Mouse (Mus musculus): ENCODE results near the gene Sync. TPM values are rescaled to one million over a fixed set of nuclear protein-coding genes. Genes with fewer than 3 reads are reported as not detected.

The Sync gene
- total and polyA plus RNA-seq, 3 experiments, result 0.31 to 0.43 TPM; not detected in 1

- Histone ChIP-seq H3K4me3 (ENCODE audit: control insufficient read depth in 1 of 2, insufficient read depth in 1 of 2, low read depth in 2 of 2, low read length in 2 of 2) (peak overlapping the region; percentile 44 to 80), H3K27me3 (ENCODE audit: control insufficient read depth in 1 of 2, insufficient read depth in 2 of 2, low read length in 2 of 2) (no peaks in the 10 kb centered on the region), H3K4me1 (ENCODE audit: control insufficient read depth in 1 of 2, insufficient read depth in 2 of 2, low read length in 2 of 2) (peaks cover 16 to 46% of the 10 kb centered on the region in 2 experiments), H3K27ac (ENCODE audit: control insufficient read depth, low read depth, low read length) (no peak overlapping the region), H3K9me3 (replicated peaks; ENCODE audit: insufficient read depth, low read length) (no peaks in the 10 kb centered on the region), H3K9ac (ENCODE audit: control insufficient read depth, low read depth, low read length, poor library complexity, severe bottlenecking) (peak overlapping the region; percentile 64), H3K79me2 (ENCODE audit: control insufficient read depth, insufficient read depth, low read length, poor library complexity) (no peaks in the 10 kb centered on the region), H3K36me3 (ENCODE audit: control insufficient read depth in 1 of 2, insufficient read depth in 2 of 2, low read length in 2 of 2) (peaks cover 0 to 7% of the 10 kb centered on the region in 2 experiments; a peak in 2 of 4 replicates)
- TF ChIP-seq JUND (IDR thresholded peaks at IDR 0.05; ENCODE audit: low read depth, low read length) (no peak), HCFC1 (IDR thresholded peaks at IDR 0.05; ENCODE audit: low read depth, low read length) (0 out of 2 replicates have a peak, but pooled peaks have one; percentile 19), POLR2AphosphoS2 (IDR thresholded peaks at IDR 0.05; ENCODE audit: low read length) (no peak)
- no peak for DNase-seq (ENCODE audit: low read depth, low spot score)
These were observed 39.8 kb upstream of the Sync start for GRCm38 (mm10) chr4:129247381-129248242.

GRCm38 (mm10) chr4:129248243-129248767, 39.1 kb upstream of the Sync start:
- H3K27me3 ChIP-seq (ENCODE audit: control insufficient read depth in 1 of 2, insufficient read depth in 2 of 2, low read length in 2 of 2), result no peaks in the 10 kb centered on the region
- no peak for TF ChIP-seq GABPA (IDR thresholded peaks at IDR 0.05; ENCODE audit: low read depth, low read length)
- no peak for TF ChIP-seq TAL1 (IDR thresholded peaks at IDR 0.05; ENCODE audit: low read length)
- no peak for TF ChIP-seq CHD2 (IDR thresholded peaks at IDR 0.05; ENCODE audit: low read length)
- no peak for TF ChIP-seq ZMIZ1 (IDR thresholded peaks at IDR 0.05; ENCODE audit: low read depth, low read length)
- no peak for TF ChIP-seq NRF1 (IDR thresholded peaks at IDR 0.05; ENCODE audit: insufficient read depth, low read depth, low read length, poor library complexity, severe bottlenecking)
- no peak for TF ChIP-seq NELFE (IDR thresholded peaks at IDR 0.05; ENCODE audit: low read depth, low read length)
- no peak for TF ChIP-seq RAD21 (IDR thresholded peaks at IDR 0.05; ENCODE audit: low read depth, low read length)
- no peak for TF ChIP-seq EP300 (IDR thresholded peaks at IDR 0.05; ENCODE audit: low read depth in 1 of 2, low read length in 2 of 2)
- TF ChIP-seq CHD1 (IDR thresholded peaks at IDR 0.05; ENCODE audit: low read depth, low read length), result no peak
- no peak for TF ChIP-seq POLR2AphosphoS2 (IDR thresholded peaks at IDR 0.05; ENCODE audit: low read length)
- no peak for TF ChIP-seq MYC (IDR thresholded peaks at IDR 0.05; ENCODE audit: low read depth, low read length)
- no peak for TF ChIP-seq BHLHE40 (IDR thresholded peaks at IDR 0.05; ENCODE audit: borderline replicate concordance, low read depth, low read length)
- no peak for TF ChIP-seq ZKSCAN1 (IDR thresholded peaks at IDR 0.05; ENCODE audit: low read depth, low read length)
- no peak for TF ChIP-seq MAZ (IDR thresholded peaks at IDR 0.05; ENCODE audit: low read depth, low read length)
- no peak for TF ChIP-seq ZNF384 (IDR thresholded peaks at IDR 0.05; ENCODE audit: low read depth, low read length)
- no peak for TF ChIP-seq POLR2A (IDR thresholded peaks at IDR 0.05; ENCODE audit: control insufficient read depth in 1 of 2, insufficient read depth in 1 of 2, low read depth in 1 of 2, low read length in 2 of 2, poor library complexity in 1 of 2)
- TF ChIP-seq USF1 (IDR thresholded peaks at IDR 0.05; ENCODE audit: low read depth, low read length), result no peak
- TF ChIP-seq SIN3A (IDR thresholded peaks at IDR 0.05; ENCODE audit: low read length), result no peak
- no peak for TF ChIP-seq SMC3 (IDR thresholded peaks at IDR 0.05; ENCODE audit: low read depth, low read length)
- TF ChIP-seq JUND (IDR thresholded peaks at IDR 0.05; ENCODE audit: low read depth, low read length), result no peak
- peaks cover 0 to 7% of the 10 kb centered on the region in 2 experiments; a peak in 2 of 4 replicates for H3K36me3 ChIP-seq (ENCODE audit: control insufficient read depth in 1 of 2, insufficient read depth in 2 of 2, low read length in 2 of 2)
- H3K9me3 ChIP-seq (replicated peaks; ENCODE audit: insufficient read depth, low read length), result no peaks in the 10 kb centered on the region
- peaks cover 14 to 41% of the 10 kb centered on the region in 2 experiments for H3K4me1 ChIP-seq (ENCODE audit: control insufficient read depth in 1 of 2, insufficient read depth in 2 of 2, low read length in 2 of 2)
- H3K27ac ChIP-seq (ENCODE audit: control insufficient read depth, low read depth, low read length), result no peak overlapping the region
- no peak for DNase-seq (ENCODE audit: low read depth, low spot score)
- H3K9ac ChIP-seq (ENCODE audit: control insufficient read depth, low read depth, low read length, poor library complexity, severe bottlenecking), result peak overlapping the region; percentile 64
- peak overlapping the region; percentile 44 to 80 for H3K4me3 ChIP-seq (ENCODE audit: control insufficient read depth in 1 of 2, insufficient read depth in 1 of 2, low read depth in 2 of 2, low read length in 2 of 2)
- H3K79me2 ChIP-seq (ENCODE audit: control insufficient read depth, insufficient read depth, low read length, poor library complexity), result no peaks in the 10 kb centered on the region

Measured in MEL (cell line).